Mouse (Mus musculus) heart, adult 2 months (tissue): ENCODE measurements at regions not wholly inside any gene's neighbourhood (a gene's known extent, or its start where the extent isn't known, plus 50 kb on each side); places are given as distances from the start of the nearest gene placed in this dataset.

Experiments used
- CTCF ChIP-seq: fragments of 200-600 bp; IDR thresholded peaks from 2 replicates; pipeline ENCODE4 v1.8.1; 2022; ENCODE audit warnings: antibody characterized with exemption, mild to moderate bottlenecking, moderate library complexity
- EP300 ChIP-seq: fragments of 200-500 bp; IDR thresholded peaks from 2 replicates; pipeline ENCODE4 v1.6.1; 2011; ENCODE audit warnings: low read depth, low read length, control low read depth; ENCODE audit not compliant: insufficient read depth
- POLR2A ChIP-seq: fragments of 200-500 bp; IDR thresholded peaks from 2 replicates; pipeline ENCODE4 v1.6.1; 2011; ENCODE audit warnings: mild to moderate bottlenecking, low read depth, low read length, control low read depth; ENCODE audit not compliant: insufficient read depth

- TF ChIP-seq POLR2A: no peak
- no peak for TF ChIP-seq CTCF
- TF ChIP-seq EP300: no peak
Measured at GRCm38 (mm10) chr1:81661245-81661644, 571.7 kb upstream of the Gm9747 start.
